Mouse (Mus musculus): ENCODE results near the gene Usp12. TPM values are rescaled to one million over a fixed set of nuclear protein-coding genes. Genes with fewer than 3 reads are reported as not detected.

The Usp12 gene
- total and polyA plus RNA-seq, 3 experiments: 24.5 TPM; not detected in 1

- peaks cover 0 to 11% of the 10 kb centered on the region in 2 experiments; a peak in 2 of 4 replicates for H3K36me3 ChIP-seq (ENCODE audit: control insufficient read depth in 1 of 2, insufficient read depth in 2 of 2, low read length in 2 of 2)
- H3K27me3 ChIP-seq (ENCODE audit: control insufficient read depth in 1 of 2, insufficient read depth in 2 of 2, low read length in 2 of 2): no peaks in the 10 kb centered on the region
- no peaks in the 10 kb centered on the region for H3K9me3 ChIP-seq (replicated peaks; ENCODE audit: insufficient read depth, low read length)
- no peak for DNase-seq (ENCODE audit: low read depth, low spot score)
- H3K79me2 ChIP-seq (ENCODE audit: control insufficient read depth, insufficient read depth, low read length, poor library complexity): no peaks in the 10 kb centered on the region
- peaks cover 7 to 21% of the 10 kb centered on the region in 2 experiments for H3K4me1 ChIP-seq (ENCODE audit: control insufficient read depth in 1 of 2, insufficient read depth in 2 of 2, low read length in 2 of 2)
- no peak overlapping the region for H3K27ac ChIP-seq (ENCODE audit: control insufficient read depth, low read depth, low read length)
- H3K4me3 ChIP-seq (ENCODE audit: control insufficient read depth in 1 of 2, insufficient read depth in 1 of 2, low read depth in 2 of 2, low read length in 2 of 2): no peak overlapping the region
- no peak overlapping the region for H3K9ac ChIP-seq (ENCODE audit: control insufficient read depth, low read depth, low read length, poor library complexity, severe bottlenecking)
- TF ChIP-seq USF2 (IDR thresholded peaks at IDR 0.05; ENCODE audit: borderline replicate concordance in 1 of 2, insufficient read depth in 1 of 2, low read depth in 1 of 2, low read length in 2 of 2) (no peak), RAD21 (IDR thresholded peaks at IDR 0.05; ENCODE audit: low read depth, low read length) (no peak), MEF2A (IDR thresholded peaks at IDR 0.05; ENCODE audit: extremely low read depth, insufficient replicate concordance, low read depth, low read length, poor library complexity, severe bottlenecking) (no peak), MAFK (IDR thresholded peaks at IDR 0.05; ENCODE audit: borderline replicate concordance, low read depth, low read length) (no peak), ZC3H11A (IDR thresholded peaks at IDR 0.05; ENCODE audit: low read depth, low read length) (no peak), TCF12 (IDR thresholded peaks at IDR 0.05; ENCODE audit: low read depth, low read length) (no peak), MAX (IDR thresholded peaks at IDR 0.05; ENCODE audit: low read length) (no peak), ZMIZ1 (IDR thresholded peaks at IDR 0.05; ENCODE audit: low read depth, low read length) (no peak), GABPA (IDR thresholded peaks at IDR 0.05; ENCODE audit: low read depth, low read length) (no peak), POLR2A (IDR thresholded peaks at IDR 0.05; ENCODE audit: control insufficient read depth in 1 of 2, insufficient read depth in 1 of 2, low read depth in 1 of 2, low read length in 2 of 2, poor library complexity in 1 of 2) (no peak), MAZ (IDR thresholded peaks at IDR 0.05; ENCODE audit: low read depth, low read length) (no peak), TBP (IDR thresholded peaks at IDR 0.05; ENCODE audit: low read depth, low read length) (no peak), NELFE (IDR thresholded peaks at IDR 0.05; ENCODE audit: low read depth, low read length) (no peak), MYC (IDR thresholded peaks at IDR 0.05; ENCODE audit: low read depth, low read length) (no peak), UBTF (IDR thresholded peaks at IDR 0.05; ENCODE audit: borderline replicate concordance, insufficient read depth, low read depth, low read length) (no peak), ZKSCAN1 (IDR thresholded peaks at IDR 0.05; ENCODE audit: low read depth, low read length) (no peak), ELF1 (IDR thresholded peaks at IDR 0.05; ENCODE audit: low read depth, low read length) (no peak), TAL1 (IDR thresholded peaks at IDR 0.05; ENCODE audit: low read length) (no peak), CHD1 (IDR thresholded peaks at IDR 0.05; ENCODE audit: low read depth, low read length) (no peak)
These were observed 28.2 kb upstream of the Usp12 start for GRCm38 (mm10) chr5:146823005-146823404.

- peaks cover 0 to 11% of the 10 kb centered on the region in 2 experiments; a peak in 2 of 4 replicates for H3K36me3 ChIP-seq (ENCODE audit: control insufficient read depth in 1 of 2, insufficient read depth in 2 of 2, low read length in 2 of 2)
- peaks cover 5 to 16% of the 10 kb centered on the region in 2 experiments for H3K4me1 ChIP-seq (ENCODE audit: control insufficient read depth in 1 of 2, insufficient read depth in 2 of 2, low read length in 2 of 2)
- peak overlapping the region; percentile 5 to 7; a peak in 2 of 4 replicates for H3K4me3 ChIP-seq (ENCODE audit: control insufficient read depth in 1 of 2, insufficient read depth in 1 of 2, low read depth in 2 of 2, low read length in 2 of 2)
- no peaks in the 10 kb centered on the region for H3K27me3 ChIP-seq (ENCODE audit: control insufficient read depth in 1 of 2, insufficient read depth in 2 of 2, low read length in 2 of 2)
- H3K9ac ChIP-seq (ENCODE audit: control insufficient read depth, low read depth, low read length, poor library complexity, severe bottlenecking): peak overlapping the region; percentile 18
- H3K9me3 ChIP-seq (replicated peaks; ENCODE audit: insufficient read depth, low read length): no peaks in the 10 kb centered on the region
- peak overlapping the region; percentile 71 for H3K27ac ChIP-seq (ENCODE audit: control insufficient read depth, low read depth, low read length)
- H3K79me2 ChIP-seq (ENCODE audit: control insufficient read depth, insufficient read depth, low read length, poor library complexity): no peaks in the 10 kb centered on the region
- DNase-seq (ENCODE audit: low read depth, low spot score): peak; percentile 98
- TF ChIP-seq NELFE (IDR thresholded peaks at IDR 0.05; ENCODE audit: low read depth, low read length) (no peak), ZKSCAN1 (IDR thresholded peaks at IDR 0.05; ENCODE audit: low read depth, low read length) (no peak), MEF2A (IDR thresholded peaks at IDR 0.05; ENCODE audit: extremely low read depth, insufficient replicate concordance, low read depth, low read length, poor library complexity, severe bottlenecking) (peak; percentile 81; the same call in 1 of the 2 replicates), TAL1 (IDR thresholded peaks at IDR 0.05; ENCODE audit: low read length) (no peak), KAT2A (conservative IDR thresholded peaks at IDR 0.05; ENCODE audit: low read depth, low read length) (no peak), ELF1 (IDR thresholded peaks at IDR 0.05; ENCODE audit: low read depth, low read length) (0 out of 2 replicates have a peak, but pooled peaks have one; percentile 41), CTCF (IDR thresholded peaks at IDR 0.05 in 2 of 3, conservative IDR thresholded peaks at IDR 0.05 in 1 of 3; ENCODE audit: control insufficient read depth in 1 of 3, insufficient read depth in 1 of 3, low read depth in 2 of 3, low read length in 3 of 3, poor library complexity in 1 of 3, severe bottlenecking in 1 of 3) (no peak), POLR2A (IDR thresholded peaks at IDR 0.05; ENCODE audit: control insufficient read depth in 1 of 2, insufficient read depth in 1 of 2, low read depth in 1 of 2, low read length in 2 of 2, poor library complexity in 1 of 2) (0 out of 4 replicates have a peak, but pooled peaks of 1 of the 2 experiments have one; percentile 39), MXI1 (IDR thresholded peaks at IDR 0.05; ENCODE audit: low read depth, low read length) (peak; percentile 76), ZC3H11A (IDR thresholded peaks at IDR 0.05; ENCODE audit: low read depth, low read length) (no peak), BHLHE40 (IDR thresholded peaks at IDR 0.05; ENCODE audit: borderline replicate concordance, low read depth, low read length) (peak; percentile 81), POLR2AphosphoS5 (IDR thresholded peaks at IDR 0.05; ENCODE audit: borderline replicate concordance, low read depth, low read length) (no peak), ETS1 (IDR thresholded peaks at IDR 0.05; ENCODE audit: low read depth, low read length) (peak; percentile 97), MYB (IDR thresholded peaks at IDR 0.05; ENCODE audit: low read depth, low read length) (no peak), RAD21 (IDR thresholded peaks at IDR 0.05; ENCODE audit: low read depth, low read length) (no peak; the same call in 1 of the 2 replicates), TBP (IDR thresholded peaks at IDR 0.05; ENCODE audit: low read depth, low read length) (peak; percentile 65), ZMIZ1 (IDR thresholded peaks at IDR 0.05; ENCODE audit: low read depth, low read length) (no peak), JUND (IDR thresholded peaks at IDR 0.05; ENCODE audit: low read depth, low read length) (no peak; the same call in 1 of the 2 replicates)
These were observed 24.3 kb upstream of the Usp12 start for GRCm38 (mm10) chr5:146818906-146819623.
